Mouse (Mus musculus) kidney, adult 18-20 months (tissue): Measurements from ENCODE around the gene Orc2.

Experiments used
- DNase-seq: peaks from one replicate; pipeline ENCODE4 v3.0.0; 2021

The Orc2 gene

GRCm38 (mm10) chr1:58504577-58505254 lies at the start of gene Orc2:
TSS of gene Orc2 (minus strand) at chr1:58505109.
- DNase-seq: peak; percentile 89

- DNase-seq: no peak
Observed at GRCm38 (mm10) chr1:58541386-58541785, 36.5 kb upstream of the Orc2 start.

DNA sequence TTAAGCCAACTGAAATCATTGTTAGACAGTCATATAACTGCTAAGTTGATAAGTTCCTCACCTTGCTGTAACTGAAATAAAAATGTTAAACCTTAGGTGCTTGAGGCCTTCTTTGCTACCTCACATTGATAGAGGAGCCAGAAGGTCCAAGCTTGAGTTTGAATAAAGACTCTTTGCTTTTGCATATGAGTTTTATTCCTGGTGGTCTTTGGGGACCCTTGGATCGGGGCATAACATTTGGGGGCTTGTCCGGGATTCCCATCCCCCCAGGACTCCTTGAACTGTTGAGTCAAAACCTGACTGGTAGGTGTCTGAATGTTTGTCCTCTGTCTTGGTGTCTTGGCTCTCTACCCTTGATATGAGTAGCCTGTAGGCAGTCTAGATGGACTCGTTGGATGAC lies 2.3 kb upstream of the Orc2 start:
- DNase-seq: no peak

- no peak for DNase-seq
Observed at GRCm38 (mm10) chr1:58503793-58504370, 1.0 kb downstream of the Orc2 start.

DNA sequence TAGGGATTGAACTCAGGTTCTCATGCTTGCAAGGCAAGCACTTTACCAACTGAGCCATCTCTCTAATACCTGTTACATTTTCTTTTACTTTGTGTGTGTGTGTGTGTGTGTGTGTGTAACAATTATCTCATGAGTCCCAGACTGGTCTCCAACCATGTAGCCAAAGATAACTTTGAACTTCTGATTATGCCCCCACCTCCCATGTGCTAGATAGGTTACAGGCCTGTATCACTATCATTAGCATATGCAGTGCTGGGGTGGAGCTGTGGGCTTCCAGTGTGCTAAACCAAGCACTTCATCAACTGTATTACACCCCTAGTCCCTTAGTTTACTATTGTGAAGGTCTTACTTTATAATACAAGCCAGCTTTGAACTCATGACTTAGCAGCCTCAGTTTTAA lies 1.8 kb downstream of the Orc2 start:
- no peak for DNase-seq

- DNase-seq: no peak
Observed at GRCm38 (mm10) chr1:58498758-58499157, 6.2 kb downstream of the Orc2 start.

GRCm38 (mm10) chr1:58497678-58498077 lies 7.2 kb downstream of the Orc2 start:
- DNase-seq: no peak

DNA sequence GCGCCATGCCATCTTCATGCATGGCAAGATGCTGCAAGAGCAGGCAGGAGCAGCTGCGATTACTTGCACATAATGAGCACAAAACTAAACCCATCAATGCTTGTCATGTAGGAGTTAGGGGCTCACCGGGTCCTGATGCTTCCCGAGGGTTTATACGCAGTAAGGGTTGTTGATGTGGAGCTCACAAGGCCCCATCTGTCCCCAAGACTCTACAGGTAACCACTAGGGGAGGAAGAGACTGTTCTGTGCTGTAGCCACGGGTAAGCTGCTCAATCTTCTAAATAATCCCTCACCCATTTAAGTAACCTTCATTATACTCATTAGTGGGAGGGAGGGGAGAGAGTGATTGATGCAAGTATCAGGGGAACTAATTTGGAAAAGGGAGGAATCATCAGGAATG lies 9.3 kb downstream of the Orc2 start:
- no peak for DNase-seq

- DNase-seq: no peak
Observed at GRCm38 (mm10) chr1:58482647-58483046, 22.3 kb downstream of the Orc2 start.

- DNase-seq: no peak
Observed at GRCm38 (mm10) chr1:58475662-58476061, 29.2 kb downstream of the Orc2 start.

- no peak for DNase-seq
Observed at GRCm38 (mm10) chr1:58465561-58465960, 39.3 kb downstream of the Orc2 start.

DNA sequence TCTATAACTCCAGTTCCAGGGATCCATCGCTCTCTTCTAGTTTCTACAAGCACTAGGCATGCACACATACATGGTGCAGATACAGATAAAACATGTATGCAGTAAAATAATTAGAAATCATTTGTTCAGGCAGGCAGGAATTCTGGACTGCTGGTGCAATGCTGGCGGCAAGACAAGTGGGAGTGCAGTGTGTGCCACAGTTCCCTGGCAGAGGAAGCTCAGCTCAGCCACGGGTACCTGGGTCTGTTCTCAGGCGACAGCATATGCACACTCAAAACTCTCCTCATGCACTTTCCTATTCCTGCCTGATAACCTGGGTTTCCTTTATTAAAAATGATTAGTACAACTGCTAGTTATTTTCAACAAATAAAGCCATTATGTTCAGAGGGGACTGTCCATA lies 39.9 kb downstream of the Orc2 start:
- DNase-seq: no peak

GRCm38 (mm10) chr1:58463935-58464334 lies 41.0 kb downstream of the Orc2 start:
- DNase-seq: no peak

GRCm38 (mm10) chr1:58460566-58460965 lies 44.3 kb downstream of the Orc2 start:
- DNase-seq: no peak

GRCm38 (mm10) chr1:58458867-58459266 lies 46.0 kb downstream of the Orc2 start:
- DNase-seq: no peak

GRCm38 (mm10) chr1:58458175-58458574 lies 46.7 kb downstream of the Orc2 start:
- DNase-seq: no peak

GRCm38 (mm10) chr1:58454316-58454715 lies 50.6 kb downstream of the Orc2 start:
- no peak for DNase-seq

DNA sequence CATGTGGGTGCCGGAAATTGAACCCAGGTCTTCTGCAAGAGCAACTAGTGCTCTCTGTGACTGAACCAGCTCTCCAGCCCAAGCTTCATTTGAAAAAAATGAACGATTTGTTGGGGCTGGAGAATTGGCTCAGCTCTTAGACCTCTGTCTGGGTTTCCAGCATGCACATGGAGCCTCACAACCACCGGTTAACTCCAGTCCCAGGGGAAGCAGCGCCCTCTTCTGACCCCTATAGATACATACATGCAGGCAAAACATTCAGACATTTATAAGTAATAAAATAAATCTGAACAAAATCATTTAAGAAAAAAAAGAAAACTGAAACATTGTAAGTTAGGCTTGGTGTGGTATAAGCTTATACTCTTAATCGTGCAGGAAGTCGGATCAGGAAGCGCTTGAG lies 56.5 kb downstream of the Orc2 start:
- no peak for DNase-seq

GRCm38 (mm10) chr1:58447766-58448165 lies 57.1 kb downstream of the Orc2 start:
- peak; percentile 12 for DNase-seq

DNA sequence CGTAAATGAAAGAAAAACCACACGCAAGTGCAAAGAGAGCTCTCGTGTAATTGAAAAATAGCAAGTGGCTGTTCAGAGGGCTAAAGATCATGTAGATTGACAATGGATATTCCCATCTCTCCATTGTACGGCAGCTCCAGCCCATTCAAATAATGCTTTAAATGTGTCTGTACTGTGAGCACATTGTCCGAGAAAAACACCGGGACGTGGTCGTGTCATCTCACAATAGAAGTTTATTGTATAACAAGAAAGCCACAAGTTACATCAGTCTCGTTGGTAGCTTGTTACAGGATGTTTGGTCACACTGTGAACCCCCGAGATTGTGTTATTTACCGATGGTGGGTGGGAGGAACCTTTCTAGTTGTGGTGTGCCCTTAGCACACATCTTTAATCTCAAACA lies 59.0 kb downstream of the Orc2 start:
- DNase-seq: no peak

DNA sequence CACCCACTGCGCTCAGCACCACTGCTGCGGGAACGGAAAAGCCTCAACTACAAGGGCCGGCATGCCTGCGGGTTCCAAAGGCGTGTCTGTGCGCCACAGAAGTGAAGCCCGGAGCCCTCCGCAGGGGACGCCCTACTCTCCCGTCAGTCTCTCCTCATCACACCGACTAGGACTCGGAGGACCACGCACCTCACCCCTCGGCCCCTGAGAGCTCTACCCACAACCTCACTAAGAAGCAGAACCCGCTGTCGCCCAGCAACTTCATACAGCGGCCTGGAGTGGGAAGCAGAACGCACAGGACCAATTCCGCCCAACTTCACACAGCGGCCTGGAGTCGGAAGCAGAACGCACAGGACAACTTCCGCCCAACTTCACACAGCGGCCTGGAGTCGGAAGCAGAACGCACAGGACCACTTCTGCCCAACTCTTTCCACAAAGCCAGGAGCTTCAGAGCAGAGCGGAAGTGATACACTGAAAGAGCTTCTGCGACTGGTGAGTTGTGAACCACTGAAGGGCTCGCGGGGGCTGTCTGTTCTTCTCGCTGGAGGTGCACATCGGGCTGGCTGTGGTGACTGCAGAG lies 59.7 kb downstream of the Orc2 start, which contains the start of the genes Nif3l1 and Ppil3:
TSS of gene Nif3l1 (plus strand) at position 9 of the 580 bp plus-strand sequence.
TSS of gene Ppil3 (minus strand) at position 344 of the 580 bp plus-strand sequence.
- peak; percentile 89 for DNase-seq

DNA sequence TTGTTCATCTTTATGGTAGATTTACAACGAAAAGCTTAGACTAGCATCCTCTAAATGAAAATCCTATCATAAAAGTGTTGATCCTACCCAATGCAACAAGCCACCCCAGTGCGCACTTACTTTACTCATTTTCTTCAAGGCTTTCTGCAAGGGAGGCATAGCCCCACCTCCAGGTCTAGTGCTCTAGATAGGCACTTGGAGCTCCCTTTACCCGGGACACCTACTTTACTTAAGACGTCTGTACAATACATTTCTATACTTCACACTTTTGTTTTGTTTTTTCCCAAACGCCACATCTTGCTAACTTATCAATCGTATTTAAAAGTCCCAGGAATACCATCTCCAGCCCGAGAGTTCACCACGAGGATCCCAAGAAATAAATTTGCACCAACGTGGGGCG lies 60.2 kb downstream of the Orc2 start:
- no peak for DNase-seq

DNA sequence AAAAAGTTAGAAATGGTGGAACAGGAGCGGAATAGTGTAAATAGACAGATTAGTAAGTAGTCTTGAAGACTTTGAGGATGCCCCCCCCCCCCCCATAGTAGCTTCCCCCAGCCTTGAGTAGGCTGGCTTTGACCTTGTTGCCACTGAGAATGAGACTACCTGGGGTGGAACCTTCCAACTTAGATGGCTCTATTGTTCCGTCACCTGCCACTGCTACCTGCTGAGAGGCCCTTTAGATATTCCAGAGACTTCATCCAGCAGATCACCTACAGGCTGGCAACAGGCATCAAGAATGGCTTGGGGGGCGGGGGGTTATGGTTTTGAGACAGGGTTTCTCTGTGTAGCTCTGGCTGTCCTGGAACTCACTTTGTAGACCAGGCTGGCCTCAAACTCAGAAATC lies 80.4 kb downstream of the Orc2 start:
- no peak for DNase-seq
